ENCODE assay signal across 8 mouse cellular contexts in genomic region chr4:139636373-139636772, GRCm38 (mm10). TPM values are rescaled to one million over a fixed set of nuclear protein-coding genes. Genes with fewer than 3 reads are reported as not detected.
DNase-seq lines count a peak whose midpoint lies in the region; ATAC-seq and TF ChIP-seq lines count a peak whose summit lies in the region.

No protein-coding gene starts in this region.

- intact Hi-C loops in heart, postnatal 36 days (cut with DNase I), result loop anchor here (1.0 to 2.0 kb wide), 2 partner anchors 24 to 166 kb away; no protein-coding TSS in a partner anchor

- ATAC-seq in kidney, postnatal 0 days (replicated peaks; ENCODE audit: low FRiP score, low read depth), result no peak

- H3K27ac ChIP-seq in kidney, postnatal 0 days, result no peak overlapping the region
- H3K27ac ChIP-seq in liver, adult 2 months (replicated peaks; ENCODE audit: insufficient read depth, low read depth, low read length), result no peak overlapping the region

- no peaks in the 10 kb centered on the region for H3K9me3 ChIP-seq in kidney, postnatal 0 days (replicated peaks; ENCODE audit: low read length)

- peak; percentile 99 for TF ChIP-seq CTCF in kidney, postnatal 0 days (IDR thresholded peaks at IDR 0.05; ENCODE audit: low read depth)
- TF ChIP-seq CTCF in liver, adult 2 months (IDR thresholded peaks at IDR 0.05; ENCODE audit: low read depth, low read length), result peak; percentile 99

- TF ChIP-seq POLR2A in liver, adult 2 months (IDR thresholded peaks at IDR 0.05; ENCODE audit: extremely low read depth, insufficient read depth, low read length), result no peak

- peaks cover 16% of the 10 kb centered on the region for H3K36me3 ChIP-seq in kidney, postnatal 0 days (ENCODE audit: insufficient read depth, low read length)
- H3K36me3 ChIP-seq in liver, adult 2 months (ENCODE audit: control insufficient read depth, insufficient read depth, low read length), result peaks cover 3% of the 10 kb centered on the region; the same call in 1 of the 2 replicates

- no peak overlapping the region for H3K9ac ChIP-seq in kidney, postnatal 0 days (ENCODE audit: low read depth, low read length)
- H3K9ac ChIP-seq in liver, adult 2 months (ENCODE audit: low read depth, low read length), result no peak overlapping the region

- H3K4me2 ChIP-seq in kidney, postnatal 0 days (ENCODE audit: low read length), result no peak overlapping the region

- peaks cover 14% of the 10 kb centered on the region; the same call in 1 of the 2 replicates for H3K79me2 ChIP-seq in liver, adult 2 months (ENCODE audit: control insufficient read depth, insufficient read depth, low read length)

- peak; percentile 73 for DNase-seq in kidney, postnatal 0 days (ENCODE audit: low spot score)
- no peak for DNase-seq in kidney, adult 11 months
- peak; percentile 67 for DNase-seq in NIH3T3 (ENCODE audit: low read depth)
- DNase-seq in cerebellum, postnatal 14 days, result peak; percentile 89 to 95
- peak; percentile 74 to 85 for DNase-seq in heart, postnatal 36 days
- no peak for DNase-seq in liver, adult 2 months (ENCODE audit: extremely low read depth, low read depth, low spot score)
- DNase-seq in retina, postnatal 1 day, result peak; percentile 62
- no peak for DNase-seq in yolk sac, embryonic 10.5 days (ENCODE audit: low spot score)

- WGBS in kidney, postnatal 0 days, result 32% methylated on average over 7 of the region's 7 CpGs
- whole genome bisulfite sequencing in liver, adult 2 months, result 46% methylated on average over 7 of the region's 7 CpGs

- no peak overlapping the region for H3K4me3 ChIP-seq in kidney, postnatal 0 days (replicated peaks; ENCODE audit: low read depth, low read length)
- no peak overlapping the region for H3K4me3 ChIP-seq in liver, adult 2 months (ENCODE audit: insufficient read depth, low read depth, low read length)

- H3K4me1 ChIP-seq in kidney, postnatal 0 days (replicated peaks; ENCODE audit: insufficient read depth, low read length), result peaks cover 23% of the 10 kb centered on the region
- H3K4me1 ChIP-seq in liver, adult 2 months (ENCODE audit: control insufficient read depth, insufficient read depth, low read length), result peaks cover 9% of the 10 kb centered on the region

- H3K27me3 ChIP-seq in kidney, postnatal 0 days (ENCODE audit: insufficient read depth, low read length), result no peaks in the 10 kb centered on the region
- H3K27me3 ChIP-seq in liver, adult 2 months (ENCODE audit: control insufficient read depth, insufficient read depth, low read length), result no peaks in the 10 kb centered on the region

RNA-seq across cellular contexts. Expression of gene Aldh4a1, which starts 13.7 kb away (rescaled TPM):
- polyA plus RNA-seq in kidney, postnatal 0 days (2015; fragmentation: Nextera tagmentation; extraction: Ambion mirVana), result 91.0 and 106 TPM in 2 replicates
- 10 to 100 TPM; 73.7 to 76.3 TPM for total RNA-seq in heart, postnatal 36 days (2021)
- 288 and 375 TPM in 2 replicates for total RNA-seq in liver, adult 2 months (2014; rRNA removed)
- polyA plus RNA-seq in liver, adult 2 months (2012; rRNA removed), result 557 and 601 TPM in 2 replicates

RNA-seq across cellular contexts. Expression of gene Tas1r2, which starts 17.0 kb away (rescaled TPM):
- polyA plus RNA-seq in kidney, postnatal 0 days (2015; fragmentation: Nextera tagmentation; extraction: Ambion mirVana), result not detected in 2 replicates
- total RNA-seq in heart, postnatal 36 days (2021), result not detected
- not detected in 2 replicates for total RNA-seq in liver, adult 2 months (2014; rRNA removed)
- 0.05 TPM in 1 of 2 replicates, not detected in the other for polyA plus RNA-seq in liver, adult 2 months (2012; rRNA removed)

RNA-seq across cellular contexts. Expression of gene Gm21969, which starts 33.4 kb away (rescaled TPM):
- polyA plus RNA-seq in kidney, postnatal 0 days (2015; fragmentation: Nextera tagmentation; extraction: Ambion mirVana), result 0.04 TPM in 1 of 2 replicates, not detected in the other
- total RNA-seq in heart, postnatal 36 days (2021), result not detected
- 0.09 and 0.27 TPM in 2 replicates for total RNA-seq in liver, adult 2 months (2014; rRNA removed)
- polyA plus RNA-seq in liver, adult 2 months (2012; rRNA removed), result 0.11 and 0.14 TPM in 2 replicates

Comparison
In these comparisons a context has a peak if more than half of its experiments do, and no peak if none do; other contexts are left out.
1. DNase-seq: peak in kidney, postnatal 0 days (single experiment), NIH3T3 (single experiment), cerebellum, postnatal 14 days (2 of 2), heart, postnatal 36 days (2 of 2) and retina, postnatal 1 day (single experiment); none in kidney, adult 11 months (single experiment), liver, adult 2 months (single experiment) and yolk sac, embryonic 10.5 days (single experiment).